Mouse (Mus musculus) forebrain, embryonic 11.5 days (tissue): ENCODE results near the gene Sec61b. TPM values are rescaled to one million over a fixed set of nuclear protein-coding genes. Genes with fewer than 3 reads are reported as not detected.

Source experiments
- ATAC-seq: fragments of 200-750 bp; cut with Nextera tagmentation; replicated peaks from 2 replicates; pipeline ENCODE4 v1.8.0; 2017; ENCODE audit warnings: moderate TSS enrichment; ENCODE audit not compliant: low FRiP score
- DNase-seq: peaks from one replicate; pipeline ENCODE4 v3.0.0-alpha.2; 2017; ENCODE audit warnings: low spot score
- H3K27ac ChIP-seq: fragments of 300-500 bp; sonication (generic); 2 replicates; pipeline ENCODE4 v1.5.1; 2014; ENCODE audit warnings: low read depth, low read length
- H3K27me3 ChIP-seq: fragments of 300-500 bp; sonication (generic); 2 replicates; pipeline ENCODE4 v1.6.1; 2014; ENCODE audit warnings: mild to moderate bottlenecking, low read length, mixed read lengths; ENCODE audit not compliant: control insufficient read depth, insufficient read depth
- H3K36me3 ChIP-seq: fragments of 300-500 bp; sonication (generic); 2 replicates; pipeline ENCODE4 v1.6.1; 2014; ENCODE audit warnings: mild to moderate bottlenecking, low read length, moderate library complexity, mixed read lengths; ENCODE audit not compliant: control insufficient read depth, insufficient read depth
- H3K4me1 ChIP-seq: fragments of 300-500 bp; sonication (generic); replicated peaks from 2 replicates; pipeline ENCODE4 v1.6.1; 2014; ENCODE audit warnings: low read length, mixed read lengths; ENCODE audit not compliant: control insufficient read depth, insufficient read depth
- H3K4me2 ChIP-seq: fragments of 300-500 bp; sonication (generic); 2 replicates; pipeline ENCODE4 v1.6.1; 2014; ENCODE audit warnings: low read depth, mild to moderate bottlenecking, low read length, moderate library complexity, mixed read lengths; ENCODE audit not compliant: severe bottlenecking
- H3K4me3 ChIP-seq: fragments of 300-500 bp; sonication (generic); 2 replicates; pipeline ENCODE4 v1.5.1; 2014; ENCODE audit warnings: low read depth, low read length
- H3K9ac ChIP-seq: fragments of 300-500 bp; sonication (generic); 2 replicates; pipeline ENCODE4 v1.6.1; 2014; ENCODE audit warnings: low read length
- H3K9me3 ChIP-seq: fragments of 300-500 bp; sonication (generic); 2 replicates; pipeline ENCODE4 v1.6.1; 2016; ENCODE audit warnings: low read length, mixed read lengths; ENCODE audit not compliant: control insufficient read depth
- WGBS: fragments of 180-500 bp; shearing (Covaris S2); extraction: QIAGEN DNeasy Blood & Tissue Kit; methylation state at CpG from one replicate; pipeline ENCODE4 v1.1.7; 2014; 5-methylcytosine and 5-hydroxymethylcytosine counted together
- polyA plus RNA-seq: library from polyadenylated mRNA; unstranded; fragments of >200 nt; fragmentation: Nextera tagmentation; extraction: Ambion mirVana; gene quantifications from 2 replicates; pipeline ENCODE4 v1.2.1, GENCODE M21; 2014

Sec61b gene
- polyA plus RNA-seq: 328 and 341 TPM in 2 replicates

GRCm38 (mm10) chr4:47473968-47474729 lies at the start of gene Sec61b, which contains the start of gene Alg2:
Gene Sec61b (plus strand): TSS chr4:47474658.
Gene Alg2 (minus strand): TSS chr4:47474333.
- WGBS: under 1% methylated on average over 56 of the region's 58 CpGs
- peak within 1 kb of the TSS; percentile 89 for H3K9ac ChIP-seq
- H3K9me3 ChIP-seq: no peaks in the 10 kb centered on the region
- H3K4me3 ChIP-seq: peak within 1 kb of the TSS; percentile 79
- peak; percentile 98 for DNase-seq
- H3K27ac ChIP-seq: peak within 1 kb of the TSS; percentile 96
- peak; percentile 97 for ATAC-seq
- peak within 1 kb of the TSS; percentile 66 for H3K4me2 ChIP-seq
- no peaks in the 10 kb centered on the region for H3K27me3 ChIP-seq
- H3K36me3 ChIP-seq: peaks cover 21% of the 10 kb centered on the region
- 0 out of 2 replicates have a peak, but pooled peaks cover 3% of the 10 kb centered on the region for H3K4me1 ChIP-seq

GRCm38 (mm10) chr4:47425247-47425830 lies 49.1 kb upstream of the Sec61b start:
- Histone ChIP-seq H3K27ac (no peak overlapping the region), H3K4me2 (no peak overlapping the region), H3K27me3 (peaks cover 19% of the 10 kb centered on the region), H3K9me3 (no peaks in the 10 kb centered on the region), H3K9ac (no peak overlapping the region), H3K4me1 (peaks cover 4% of the 10 kb centered on the region; the same call in 1 of the 2 replicates), H3K4me3 (no peak overlapping the region), H3K36me3 (no peaks in the 10 kb centered on the region)
- ATAC-seq (no peak), DNase-seq (no peak)
- 95% methylated on average over 16 of the region's 16 CpGs for WGBS

GRCm38 (mm10) chr4:47427606-47428005 lies 46.9 kb upstream of the Sec61b start:
- ATAC-seq (no peak), DNase-seq (no peak)
- Histone ChIP-seq H3K9ac (no peak overlapping the region), H3K4me1 (peaks cover 2% of the 10 kb centered on the region; the same call in 1 of the 2 replicates), H3K9me3 (no peaks in the 10 kb centered on the region), H3K27ac (no peak overlapping the region), H3K4me3 (no peak overlapping the region), H3K4me2 (no peak overlapping the region), H3K36me3 (no peaks in the 10 kb centered on the region), H3K27me3 (peaks cover 10% of the 10 kb centered on the region)
- 65% methylated on average over 3 of the region's 3 CpGs for WGBS

DNA sequence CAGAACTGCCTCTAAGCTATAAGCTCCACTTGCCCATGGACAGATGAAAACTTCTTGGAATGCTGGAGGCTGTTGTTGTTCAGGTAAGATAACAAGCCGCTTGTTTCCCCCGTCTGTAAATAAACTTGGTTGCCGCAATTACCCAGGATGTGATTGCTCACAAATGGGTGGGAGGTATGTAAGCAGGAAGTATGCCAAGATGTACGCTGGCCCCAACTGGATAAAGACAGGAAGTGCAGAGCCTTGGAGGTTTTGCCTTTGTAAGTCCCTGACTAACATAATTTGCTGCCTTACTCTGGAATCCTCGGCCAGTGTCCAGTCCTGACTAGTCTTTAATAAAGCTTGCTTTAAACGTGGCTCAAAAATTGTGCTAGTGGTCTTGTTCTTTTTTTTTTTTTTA lies 43.9 kb upstream of the Sec61b start:
- no peaks in the 10 kb centered on the region for H3K4me1 ChIP-seq
- DNase-seq (no peak), ATAC-seq (no peak)
- no peaks in the 10 kb centered on the region for H3K9me3 ChIP-seq
- H3K9ac ChIP-seq: no peak overlapping the region
- 82% methylated on average over 6 of the region's 6 CpGs for WGBS
- H3K4me2 ChIP-seq: no peak overlapping the region
- H3K27me3 ChIP-seq: peaks cover 10% of the 10 kb centered on the region
- no peaks in the 10 kb centered on the region for H3K36me3 ChIP-seq
- no peak overlapping the region for H3K27ac ChIP-seq
- no peak overlapping the region for H3K4me3 ChIP-seq

GRCm38 (mm10) chr4:47431081-47431480 lies 43.4 kb upstream of the Sec61b start:
- Histone ChIP-seq H3K27me3 (peaks cover 7% of the 10 kb centered on the region), H3K36me3 (no peaks in the 10 kb centered on the region), H3K4me2 (no peak overlapping the region), H3K9ac (no peak overlapping the region), H3K4me3 (no peak overlapping the region), H3K9me3 (no peaks in the 10 kb centered on the region), H3K4me1 (no peaks in the 10 kb centered on the region), H3K27ac (no peak overlapping the region)
- DNase-seq (no peak), ATAC-seq (no peak)
- WGBS: 86% methylated on average over 5 of the region's 5 CpGs

DNA sequence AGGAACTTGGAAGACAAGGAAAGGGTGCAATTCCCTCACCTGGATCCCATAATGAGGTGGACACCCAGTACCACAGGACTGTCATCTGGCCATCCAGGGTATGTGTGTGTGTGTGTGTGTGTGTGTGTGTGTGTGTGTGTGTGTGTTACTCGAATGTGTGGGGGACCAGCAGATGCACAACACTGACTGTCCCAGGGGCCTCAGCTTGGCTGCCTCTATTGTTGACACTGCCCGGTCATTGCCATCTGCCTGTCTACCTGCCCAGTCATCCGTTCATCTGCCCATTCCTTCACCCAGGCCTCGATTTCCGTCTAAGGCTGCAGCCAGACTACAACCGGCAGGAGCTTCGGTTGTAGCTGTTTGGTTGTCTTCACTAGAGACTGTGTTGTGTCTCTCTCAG lies 41.7 kb upstream of the Sec61b start:
- no peaks in the 10 kb centered on the region for H3K9me3 ChIP-seq
- no peak overlapping the region for H3K4me2 ChIP-seq
- no peak overlapping the region for H3K9ac ChIP-seq
- H3K27me3 ChIP-seq: peaks cover 2% of the 10 kb centered on the region; the same call in 1 of the 2 replicates
- no peak for ATAC-seq
- DNase-seq: no peak
- 88% methylated on average over 7 of the region's 7 CpGs for WGBS
- no peaks in the 10 kb centered on the region for H3K4me1 ChIP-seq
- no peak overlapping the region for H3K27ac ChIP-seq
- no peak overlapping the region for H3K4me3 ChIP-seq
- no peaks in the 10 kb centered on the region for H3K36me3 ChIP-seq

GRCm38 (mm10) chr4:47435131-47435530 lies 39.3 kb upstream of the Sec61b start:
- no peaks in the 10 kb centered on the region; the same call in 1 of the 2 replicates for H3K27me3 ChIP-seq

GRCm38 (mm10) chr4:47435566-47436360 lies 38.7 kb upstream of the Sec61b start:
- WGBS: 86% methylated on average over 28 of the region's 28 CpGs
- no peak overlapping the region for H3K27ac ChIP-seq
- no peak for DNase-seq

More at GRCm38 (mm10) chr4:47435131-47435530, 39.3 kb upstream of the Sec61b start:
- WGBS: 69% methylated on average over 12 of the region's 12 CpGs
- ATAC-seq (no peak), DNase-seq (no peak)
- Histone ChIP-seq H3K9ac (no peak overlapping the region), H3K36me3 (no peaks in the 10 kb centered on the region), H3K4me3 (no peak overlapping the region), H3K27ac (no peak overlapping the region), H3K4me2 (no peak overlapping the region), H3K9me3 (no peaks in the 10 kb centered on the region), H3K4me1 (no peaks in the 10 kb centered on the region)

More at GRCm38 (mm10) chr4:47435566-47436360, 38.7 kb upstream of the Sec61b start:
- no peaks in the 10 kb centered on the region for H3K9me3 ChIP-seq
- no peaks in the 10 kb centered on the region; the same call in 1 of the 2 replicates for H3K27me3 ChIP-seq
- H3K9ac ChIP-seq: no peak overlapping the region
- H3K36me3 ChIP-seq: no peaks in the 10 kb centered on the region
- no peak for ATAC-seq
- no peaks in the 10 kb centered on the region for H3K4me1 ChIP-seq
- H3K4me3 ChIP-seq: no peak overlapping the region
- no peak overlapping the region for H3K4me2 ChIP-seq
